Mouse (Mus musculus): Measurements from ENCODE around the gene Spag6l. TPM values are rescaled to one million over a fixed set of nuclear protein-coding genes. Genes with fewer than 3 reads are reported as not detected.

Gene Spag6l
- total RNA-seq, 2 experiments from 2014 or later = not detected

Other genes starting within 250 kb of the Spag6l start
- gene Fgd4, start 228.9 kb downstream of the Spag6l start, total RNA-seq (2021) = 10 to 100 TPM; 11.6 to 12.8 TPM
- gene Olfr19, start 153.1 kb downstream of the Spag6l start, total RNA-seq (2021) = not detected
- gene Igll1, start 34.5 kb upstream of the Spag6l start, total RNA-seq (2021) = not detected
- gene Top3b, start 41.3 kb upstream of the Spag6l start, total RNA-seq (2021) = 10 to 100 TPM; 20.8 to 22.6 TPM
- gene Vpreb1, start 41.4 kb upstream of the Spag6l start, total RNA-seq (2021) = not detected
- gene Ppm1f, start 67.0 kb upstream of the Spag6l start, total RNA-seq (2021) = 10 to 100 TPM; 14.4 to 14.8 TPM
- 10 to 100 TPM; 88.8 to 94.5 TPM for gene Mapk1, start 153.9 kb upstream of the Spag6l start, total RNA-seq (2021)
- gene Ypel1, start 240.2 kb upstream of the Spag6l start, total RNA-seq (2021) = under 1 TPM; 0.88 to 0.89 TPM